Mouse (Mus musculus) hindlimb bud, embryonic 11.5 days (tissue): Measurements from ENCODE around the gene Cmc1.

Experiments
- DNase-seq: peaks from one replicate; pipeline ENCODE4 v3.0.0-alpha.2; 2012; ENCODE audit warnings: low read depth, low spot score; ENCODE audit errors: extremely low spot score

Cmc1 gene

GRCm38 (mm10) chr9:118031694-118032093, 118.3 kb downstream of the Cmc1 start:
- no peak for DNase-seq

GRCm38 (mm10) chr9:118030252-118030651, 119.7 kb downstream of the Cmc1 start:
- DNase-seq = no peak

DNA sequence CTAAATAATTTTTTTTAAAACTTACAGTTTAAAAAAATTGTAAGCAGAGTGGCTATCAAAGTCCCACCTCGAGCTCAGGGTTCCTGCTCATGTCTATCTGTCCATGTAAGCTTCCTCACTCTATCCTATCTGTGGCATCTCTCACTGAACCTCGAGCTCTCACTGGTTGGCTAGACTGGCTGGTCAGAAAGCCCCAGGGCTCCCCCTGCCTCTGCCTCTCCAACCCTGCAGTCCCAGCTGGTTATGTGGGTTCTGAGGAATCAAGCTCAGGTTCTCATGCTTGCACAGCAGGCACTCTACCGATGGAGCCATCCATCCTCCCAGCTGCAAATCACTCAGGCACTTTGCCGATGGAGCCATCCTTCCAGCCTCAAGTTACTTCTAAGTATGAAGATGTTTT, 120.5 kb downstream of the Cmc1 start:
- DNase-seq = no peak

- DNase-seq = no peak
Measured at GRCm38 (mm10) chr9:118024966-118025365, 125.0 kb downstream of the Cmc1 start.
